Mouse (Mus musculus): Measurements from ENCODE around the gene Msto1. TPM values are rescaled to one million over a fixed set of nuclear protein-coding genes. Genes with fewer than 3 reads are reported as not detected.

Gene Msto1
- polyA plus RNA-seq, 1 experiment: 12.4 TPM

DNA sequence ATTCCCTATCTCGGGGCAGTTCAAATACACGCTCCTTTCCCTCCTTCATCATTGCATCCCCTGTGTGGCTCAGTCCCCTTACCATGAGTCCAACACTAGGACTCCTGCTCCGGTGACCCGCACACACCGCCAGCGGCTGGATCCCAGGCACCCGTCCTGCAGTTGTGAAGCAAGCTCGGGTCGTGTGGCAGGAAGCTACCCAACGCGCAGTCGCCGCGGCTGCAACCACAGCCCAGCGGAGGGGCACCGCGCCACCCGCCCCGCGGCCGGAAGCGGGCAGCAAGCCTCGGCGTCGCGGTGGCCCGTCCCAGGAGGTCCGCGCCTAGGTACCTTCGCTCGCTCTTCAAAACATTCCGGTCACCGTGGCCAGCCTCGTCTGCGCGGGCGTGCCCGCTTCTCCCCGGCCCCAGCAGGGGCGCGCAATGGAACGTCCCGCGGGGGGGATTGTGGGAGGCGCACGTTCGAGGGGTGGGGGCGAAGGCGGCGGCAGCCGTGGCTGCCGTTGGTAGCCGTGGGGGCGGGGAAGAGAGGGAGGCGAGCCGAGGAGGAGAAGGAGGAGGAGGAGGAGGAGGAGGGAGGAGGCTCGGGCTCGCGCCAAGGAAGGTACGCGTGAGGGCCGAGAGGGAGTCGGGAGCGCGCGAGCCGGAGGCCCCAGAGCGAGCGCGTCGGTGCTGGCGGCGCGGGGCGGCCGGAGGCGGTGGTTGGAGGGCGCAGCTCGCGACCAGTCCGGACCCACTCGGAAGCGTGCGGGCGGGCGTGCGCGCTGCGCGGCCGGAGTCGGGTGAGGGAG is 36.2 kb upstream of the Msto1 start:
- peak overlapping the region; percentile 89 for H3K27ac ChIP-seq (ENCODE audit: insufficient read depth, low read depth, low read length)
- H3K27me3 ChIP-seq (ENCODE audit: control insufficient read depth, insufficient read depth, low read length): no peaks in the 10 kb centered on the region
- H3K4me3 ChIP-seq (ENCODE audit: low read depth, low read length): peak overlapping the region; percentile 88
- H3K4me1 ChIP-seq (ENCODE audit: control insufficient read depth, insufficient read depth, insufficient read length, low read length): no peaks in the 10 kb centered on the region
- H3K36me3 ChIP-seq (ENCODE audit: control insufficient read depth, insufficient read depth, low read length): no peaks in the 10 kb centered on the region
- WGBS: 1% methylated on average over 64 of the region's 92 CpGs
- TF ChIP-seq POLR2A (IDR thresholded peaks at IDR 0.05; ENCODE audit: low read depth, low read length) (peak; percentile 45), CTCF (IDR thresholded peaks at IDR 0.05; ENCODE audit: extremely low read depth, insufficient read length, insufficient replicate concordance, low read depth, low read length) (no peak)

DNA sequence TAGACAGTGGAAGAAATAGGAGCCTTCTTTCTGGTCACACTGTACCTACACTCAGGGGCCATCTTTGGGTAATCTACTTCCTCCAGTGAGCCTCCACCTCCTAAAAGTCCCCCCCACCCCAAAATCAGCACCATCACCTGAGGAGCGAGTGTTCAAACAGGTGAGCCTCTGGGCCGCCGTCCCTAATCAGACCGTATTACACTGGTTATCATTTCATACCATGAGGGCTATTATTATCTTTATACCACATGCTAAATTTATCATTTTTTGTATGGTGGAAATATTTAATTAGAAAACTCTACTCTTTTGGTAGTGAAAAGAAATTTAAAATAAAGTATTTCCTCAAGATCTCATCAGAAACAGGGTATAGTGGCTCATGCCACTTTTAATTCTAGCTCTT is 30.3 kb upstream of the Msto1 start:
- Histone ChIP-seq H3K27me3 (ENCODE audit: control insufficient read depth, insufficient read depth, low read length) (no peaks in the 10 kb centered on the region), H3K4me3 (ENCODE audit: low read depth, low read length) (no peak overlapping the region), H3K4me1 (ENCODE audit: control insufficient read depth, insufficient read depth, insufficient read length, low read length) (no peaks in the 10 kb centered on the region), H3K36me3 (ENCODE audit: control insufficient read depth, insufficient read depth, low read length) (peaks cover 17% of the 10 kb centered on the region), H3K27ac (ENCODE audit: insufficient read depth, low read depth, low read length) (no peak overlapping the region)
- 91% methylated on average over 4 of the region's 4 CpGs for WGBS
- no peak for TF ChIP-seq CTCF (IDR thresholded peaks at IDR 0.05; ENCODE audit: extremely low read depth, insufficient read length, insufficient replicate concordance, low read depth, low read length)
- no peak for TF ChIP-seq POLR2A (IDR thresholded peaks at IDR 0.05; ENCODE audit: low read depth, low read length)

DNA sequence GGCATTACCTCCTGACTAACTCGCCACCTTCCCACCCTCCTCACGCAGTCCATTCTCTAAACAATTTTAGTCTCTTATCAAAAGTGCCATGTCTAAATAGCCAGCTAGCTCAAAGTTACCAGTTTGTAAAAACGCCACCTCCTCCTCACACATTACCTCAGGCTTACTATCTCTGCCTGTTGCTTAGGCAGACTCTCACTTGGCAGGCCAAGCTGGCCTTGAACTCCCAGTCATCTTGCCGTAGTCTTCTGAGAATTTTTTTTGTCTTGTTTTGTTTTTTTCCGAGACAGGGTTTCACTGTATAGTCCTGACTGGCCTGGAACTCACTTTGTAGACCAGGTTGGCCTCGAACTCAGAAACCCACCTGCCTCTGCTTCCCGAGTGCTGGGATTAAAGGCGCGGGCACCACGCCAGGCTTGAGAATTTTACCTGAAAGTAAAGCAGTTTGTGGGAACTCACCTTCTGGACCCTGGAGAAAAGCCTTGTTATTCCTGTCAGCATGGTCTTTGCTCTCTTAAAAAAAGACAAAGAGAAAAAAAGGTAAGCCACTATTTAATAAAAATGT is 28.6 kb upstream of the Msto1 start:
- H3K4me1 ChIP-seq (ENCODE audit: control insufficient read depth, insufficient read depth, insufficient read length, low read length): no peaks in the 10 kb centered on the region
- peaks cover 17% of the 10 kb centered on the region for H3K36me3 ChIP-seq (ENCODE audit: control insufficient read depth, insufficient read depth, low read length)
- no peaks in the 10 kb centered on the region for H3K27me3 ChIP-seq (ENCODE audit: control insufficient read depth, insufficient read depth, low read length)
- no peak overlapping the region for H3K4me3 ChIP-seq (ENCODE audit: low read depth, low read length)
- TF ChIP-seq POLR2A (IDR thresholded peaks at IDR 0.05; ENCODE audit: low read depth, low read length): no peak
- TF ChIP-seq CTCF (IDR thresholded peaks at IDR 0.05; ENCODE audit: extremely low read depth, insufficient read length, insufficient replicate concordance, low read depth, low read length): no peak
- WGBS: 91% methylated on average over 10 of the region's 10 CpGs
- no peak overlapping the region for H3K27ac ChIP-seq (ENCODE audit: insufficient read depth, low read depth, low read length)

DNA sequence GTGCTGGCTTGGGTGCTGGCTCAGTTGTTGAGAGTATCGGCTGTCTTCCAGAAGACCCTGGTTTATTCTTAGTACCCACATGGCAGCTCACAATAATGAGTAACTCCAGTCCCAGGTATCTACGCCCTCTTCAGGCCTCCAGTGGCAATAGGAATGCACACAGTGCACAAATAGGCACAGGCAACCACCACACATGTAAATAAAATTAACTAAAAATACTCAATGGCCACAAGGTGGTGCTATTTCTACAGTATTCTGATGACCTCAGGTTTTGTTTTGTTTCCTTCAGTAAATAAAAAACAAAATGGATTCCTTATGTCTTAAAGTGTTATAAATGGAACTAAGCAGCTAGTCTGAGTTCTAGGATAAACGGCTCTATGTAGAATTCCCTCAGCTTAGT is 25.9 kb upstream of the Msto1 start:
- WGBS: 68% methylated on average over 3 of the region's 3 CpGs
- Histone ChIP-seq H3K36me3 (ENCODE audit: control insufficient read depth, insufficient read depth, low read length) (peaks cover 24% of the 10 kb centered on the region), H3K27me3 (ENCODE audit: control insufficient read depth, insufficient read depth, low read length) (no peaks in the 10 kb centered on the region), H3K27ac (ENCODE audit: insufficient read depth, low read depth, low read length) (no peak overlapping the region), H3K4me3 (ENCODE audit: low read depth, low read length) (no peak overlapping the region), H3K4me1 (ENCODE audit: control insufficient read depth, insufficient read depth, insufficient read length, low read length) (no peaks in the 10 kb centered on the region)
- no peak for TF ChIP-seq POLR2A (IDR thresholded peaks at IDR 0.05; ENCODE audit: low read depth, low read length)
- no peak for TF ChIP-seq CTCF (IDR thresholded peaks at IDR 0.05; ENCODE audit: extremely low read depth, insufficient read length, insufficient replicate concordance, low read depth, low read length)

DNA sequence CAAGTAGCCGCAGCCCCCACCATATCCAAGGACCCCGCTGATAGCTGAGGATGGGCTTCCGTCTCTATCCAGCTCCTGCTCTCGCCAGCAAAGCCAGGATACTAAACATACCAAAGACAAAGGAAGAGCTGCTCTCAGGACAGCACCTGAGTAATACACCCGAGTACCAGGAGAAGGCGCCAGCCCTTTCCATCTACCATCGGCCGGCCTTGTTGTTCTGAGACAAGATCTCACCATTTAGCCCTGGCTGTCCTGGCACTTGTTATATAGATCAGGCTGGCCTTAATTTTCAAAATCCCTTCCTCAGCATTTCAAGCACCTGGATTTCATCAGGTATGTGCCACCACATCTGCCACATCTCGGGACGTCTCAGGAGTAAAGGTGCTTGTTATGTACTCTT is 25.3 kb upstream of the Msto1 start:
- Histone ChIP-seq H3K27me3 (ENCODE audit: control insufficient read depth, insufficient read depth, low read length) (no peaks in the 10 kb centered on the region), H3K36me3 (ENCODE audit: control insufficient read depth, insufficient read depth, low read length) (peaks cover 30% of the 10 kb centered on the region), H3K27ac (ENCODE audit: insufficient read depth, low read depth, low read length) (no peak overlapping the region), H3K4me1 (ENCODE audit: control insufficient read depth, insufficient read depth, insufficient read length, low read length) (no peaks in the 10 kb centered on the region), H3K4me3 (ENCODE audit: low read depth, low read length) (no peak overlapping the region)
- TF ChIP-seq POLR2A (IDR thresholded peaks at IDR 0.05; ENCODE audit: low read depth, low read length): no peak
- TF ChIP-seq CTCF (IDR thresholded peaks at IDR 0.05; ENCODE audit: extremely low read depth, insufficient read length, insufficient replicate concordance, low read depth, low read length): no peak
- 97% methylated on average over 10 of the region's 10 CpGs for WGBS

DNA sequence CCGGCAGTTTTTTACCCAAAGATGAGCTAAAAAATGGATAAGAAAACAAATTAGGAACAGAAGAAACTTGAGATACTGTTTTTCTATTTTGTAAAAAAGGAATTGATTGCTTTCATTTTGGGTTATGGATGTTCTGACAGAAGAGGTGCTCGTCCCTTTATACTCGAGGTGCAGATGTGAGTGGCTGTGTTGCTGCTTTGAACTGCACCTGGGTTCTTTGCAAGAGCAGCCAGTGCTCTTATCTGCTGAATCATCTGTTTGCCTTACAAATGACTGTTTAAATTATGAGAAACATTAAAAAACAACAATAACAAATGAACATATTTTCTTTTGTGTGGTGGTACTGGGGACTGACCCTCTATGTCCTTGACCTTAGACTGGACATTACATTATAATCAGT is 15.7 kb upstream of the Msto1 start:
- Histone ChIP-seq H3K4me1 (ENCODE audit: control insufficient read depth, insufficient read depth, insufficient read length, low read length) (no peaks in the 10 kb centered on the region), H3K4me3 (ENCODE audit: low read depth, low read length) (no peak overlapping the region), H3K27me3 (ENCODE audit: control insufficient read depth, insufficient read depth, low read length) (no peaks in the 10 kb centered on the region), H3K36me3 (ENCODE audit: control insufficient read depth, insufficient read depth, low read length) (peaks cover 54% of the 10 kb centered on the region), H3K27ac (ENCODE audit: insufficient read depth, low read depth, low read length) (no peak overlapping the region)
- WGBS: 84% methylated on average over 3 of the region's 3 CpGs
- TF ChIP-seq POLR2A (IDR thresholded peaks at IDR 0.05; ENCODE audit: low read depth, low read length) (no peak), CTCF (IDR thresholded peaks at IDR 0.05; ENCODE audit: extremely low read depth, insufficient read length, insufficient replicate concordance, low read depth, low read length) (no peak)

DNA sequence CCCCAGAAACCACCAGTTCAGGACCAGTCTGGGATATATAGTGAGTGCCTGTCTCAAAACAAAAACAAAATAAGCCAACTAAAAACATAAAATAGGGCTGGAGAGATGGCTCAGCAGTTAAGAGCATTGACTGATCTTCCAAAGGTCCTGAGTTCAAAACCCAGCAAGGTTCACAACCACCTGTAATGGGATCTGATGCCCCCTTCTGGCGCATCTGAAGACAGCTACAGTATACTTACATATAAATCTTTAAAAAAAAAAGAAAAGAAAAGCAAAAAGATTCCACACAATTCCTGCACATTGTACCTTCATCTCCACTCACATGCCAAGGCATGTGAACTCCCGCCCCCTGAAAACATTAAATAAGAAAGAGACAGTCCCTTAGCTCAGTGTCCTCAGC is 11.9 kb upstream of the Msto1 start:
- H3K27ac ChIP-seq (ENCODE audit: insufficient read depth, low read depth, low read length): no peak overlapping the region
- no peaks in the 10 kb centered on the region for H3K4me1 ChIP-seq (ENCODE audit: control insufficient read depth, insufficient read depth, insufficient read length, low read length)
- H3K36me3 ChIP-seq (ENCODE audit: control insufficient read depth, insufficient read depth, low read length): peaks cover 68% of the 10 kb centered on the region
- 96% methylated on average over 2 of the region's 2 CpGs for WGBS
- H3K27me3 ChIP-seq (ENCODE audit: control insufficient read depth, insufficient read depth, low read length): no peaks in the 10 kb centered on the region
- no peak overlapping the region for H3K4me3 ChIP-seq (ENCODE audit: low read depth, low read length)
- TF ChIP-seq CTCF (IDR thresholded peaks at IDR 0.05; ENCODE audit: extremely low read depth, insufficient read length, insufficient replicate concordance, low read depth, low read length) (no peak), POLR2A (IDR thresholded peaks at IDR 0.05; ENCODE audit: low read depth, low read length) (no peak)
